Mouse (Mus musculus): ENCODE data around the gene Myl9. TPM values are rescaled to one million over a fixed set of nuclear protein-coding genes. Genes with fewer than 3 reads are reported as not detected.

Myl9 gene
- total RNA-seq, 4 experiments from 2014 or later, result 28.1 to 44.3 (median 31.9) TPM

- DNase-seq (ENCODE audit: low spot score in 2 of 2), result no peak
Observed at GRCm38 (mm10) chr2:156764022-156764421, 11.2 kb upstream of the Myl9 start.

GRCm38 (mm10) chr2:156764747-156765146, 10.5 kb upstream of the Myl9 start:
- DNase-seq (ENCODE audit: low spot score in 2 of 2), result no peak

GRCm38 (mm10) chr2:156765593-156765992, 9.6 kb upstream of the Myl9 start:
- DNase-seq (ENCODE audit: low spot score in 2 of 2), result no peak

GRCm38 (mm10) chr2:156766227-156767019, 8.8 kb upstream of the Myl9 start:
- no peak for DNase-seq (ENCODE audit: low spot score in 2 of 2)

- DNase-seq (ENCODE audit: low spot score in 2 of 2), result no peak
Observed at GRCm38 (mm10) chr2:156767108-156767507, 8.1 kb upstream of the Myl9 start.

- DNase-seq (ENCODE audit: low spot score in 2 of 2), result no peak
Observed at GRCm38 (mm10) chr2:156769274-156769673, 5.9 kb upstream of the Myl9 start.

- no peak for DNase-seq (ENCODE audit: low spot score in 2 of 2)
Observed at GRCm38 (mm10) chr2:156773470-156773869, 1.8 kb upstream of the Myl9 start.

GRCm38 (mm10) chr2:156774035-156774737, 1.0 kb upstream of the Myl9 start:
- DNase-seq (ENCODE audit: low spot score in 2 of 2), result no peak

- no peak for DNase-seq (ENCODE audit: low spot score in 2 of 2)
Observed at GRCm38 (mm10) chr2:156775455-156776435, 525 bp downstream of the Myl9 start.

- no peak for DNase-seq (ENCODE audit: low spot score in 2 of 2)
Observed at GRCm38 (mm10) chr2:156776907-156777306, 1.7 kb downstream of the Myl9 start.

GRCm38 (mm10) chr2:156777326-156778004, 2.2 kb downstream of the Myl9 start:
- no peak for DNase-seq (ENCODE audit: low spot score in 2 of 2)

GRCm38 (mm10) chr2:156778571-156778970, 3.4 kb downstream of the Myl9 start:
- no peak for DNase-seq (ENCODE audit: low spot score in 2 of 2)

- no peak for DNase-seq (ENCODE audit: low spot score in 2 of 2)
Observed at GRCm38 (mm10) chr2:156779036-156779435, 3.8 kb downstream of the Myl9 start.

- no peak for DNase-seq (ENCODE audit: low spot score in 2 of 2)
Observed at GRCm38 (mm10) chr2:156779488-156779887, 4.3 kb downstream of the Myl9 start.

- no peak for DNase-seq (ENCODE audit: low spot score in 2 of 2)
Observed at GRCm38 (mm10) chr2:156780129-156780528, 4.9 kb downstream of the Myl9 start.

- DNase-seq (ENCODE audit: low spot score in 2 of 2), result no peak
Observed at GRCm38 (mm10) chr2:156780752-156781151, 5.5 kb downstream of the Myl9 start.

GRCm38 (mm10) chr2:156781281-156781680, 6.1 kb downstream of the Myl9 start:
- no peak for DNase-seq (ENCODE audit: low spot score in 2 of 2)

- DNase-seq (ENCODE audit: low spot score in 2 of 2), result no peak
Observed at GRCm38 (mm10) chr2:156781836-156782480, 6.7 kb downstream of the Myl9 start.

GRCm38 (mm10) chr2:156782481-156783348, 7.5 kb downstream of the Myl9 start:
- DNase-seq (ENCODE audit: low spot score in 2 of 2), result no peak

GRCm38 (mm10) chr2:156783349-156783728, 8.1 kb downstream of the Myl9 start:
- no peak for DNase-seq (ENCODE audit: low spot score in 2 of 2)
